ENCODE assay signal across 9 mouse cellular contexts in the genomic region with DNA sequence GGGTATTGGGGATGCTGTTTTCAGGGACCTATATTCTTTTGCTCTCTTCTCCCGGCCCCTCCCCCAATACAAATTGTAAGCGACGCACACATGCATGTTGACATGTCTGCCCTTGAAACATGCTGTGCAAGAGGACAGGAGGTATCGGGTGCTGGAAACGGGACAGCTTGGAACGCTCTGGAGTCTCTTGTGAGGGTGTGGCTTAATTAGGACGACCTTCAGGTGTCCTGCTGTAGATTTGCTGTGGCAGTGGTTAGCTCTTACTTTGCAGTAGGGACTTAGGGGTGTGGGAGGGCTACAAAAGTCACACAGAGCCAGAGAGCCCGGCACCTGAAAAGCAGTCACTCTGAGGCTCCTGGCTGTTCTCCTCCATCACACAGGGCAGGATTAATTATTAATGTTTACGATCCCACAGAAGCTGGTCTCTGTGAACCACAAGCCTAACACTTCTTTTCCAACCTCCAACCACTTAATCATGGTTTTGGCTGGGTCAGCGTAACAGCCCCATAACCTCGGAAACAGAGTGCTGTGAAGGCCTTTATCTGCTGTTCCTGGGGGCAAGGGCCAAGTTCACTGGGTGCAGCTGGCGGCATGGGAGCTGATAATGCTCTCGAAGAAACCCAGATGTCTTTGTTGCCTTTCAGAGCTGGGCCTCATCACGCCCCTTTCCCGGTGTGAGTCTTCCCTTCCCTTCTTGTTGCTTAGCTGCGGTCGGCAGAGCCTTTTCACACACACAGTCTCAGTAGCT. TPM values are rescaled to one million over a fixed set of nuclear protein-coding genes. Genes with fewer than 3 reads are reported as not detected.
DNase-seq lines count a peak whose midpoint lies in the region; ATAC-seq lines count a peak whose summit lies in the region.
"Had no signal": no experiment of that assay in that cellular context is flagged by ENCODE, and none has a peak within 500 bp of the region (broad histone marks: within the 10 kb centered on the region; RNA-seq: fewer than 3 reads in every experiment).

No protein-coding gene starts in this region.

- ATAC-seq in forebrain, embryonic 12.5 days (ENCODE audit: low FRiP score), result no peak
- ATAC-seq in forebrain, embryonic 14.5 days, result no peak
- peak; percentile 71 for ATAC-seq in common myeloid progenitor, adult 5-6 weeks (replicated peaks; ENCODE audit: low read depth, poor library complexity, severe bottlenecking)
- peak; percentile 73 for ATAC-seq in megakaryocyte progenitor cell, adult 5-6 weeks (replicated peaks; ENCODE audit: poor library complexity)

- 61% methylated on average over 17 of the region's 17 CpGs for WGBS in forebrain, embryonic 12.5 days
- 60% methylated on average over 17 of the region's 17 CpGs for WGBS in forebrain, embryonic 14.5 days

- no peak overlapping the region for H3K9ac ChIP-seq in forebrain, embryonic 12.5 days
- H3K9ac ChIP-seq in forebrain, embryonic 14.5 days (ENCODE audit: low read length), result no peak overlapping the region

- 0 out of 2 replicates have a peak overlapping the region, but pooled peaks have one; percentile 25 for H3K27ac ChIP-seq in forebrain, embryonic 12.5 days
- no peak overlapping the region; the same call in 1 of the 2 replicates for H3K27ac ChIP-seq in forebrain, embryonic 14.5 days (ENCODE audit: low read depth, low read length)

- H3K4me1 ChIP-seq in forebrain, embryonic 12.5 days, result peaks cover 10% of the 10 kb centered on the region
- H3K4me1 ChIP-seq in forebrain, embryonic 14.5 days (ENCODE audit: control insufficient read depth, insufficient read depth, low read length), result no peaks in the 10 kb centered on the region

- no peaks in the 10 kb centered on the region for H3K27me3 ChIP-seq in forebrain, embryonic 12.5 days
- no peaks in the 10 kb centered on the region for H3K27me3 ChIP-seq in forebrain, embryonic 14.5 days (replicated peaks; ENCODE audit: control insufficient read depth, insufficient read depth, low read length)

- no peaks in the 10 kb centered on the region for H3K9me3 ChIP-seq in forebrain, embryonic 12.5 days
- H3K9me3 ChIP-seq in forebrain, embryonic 14.5 days (replicated peaks; ENCODE audit: control insufficient read depth, low read length), result no peaks in the 10 kb centered on the region

- no peak overlapping the region for H3K4me3 ChIP-seq in forebrain, embryonic 12.5 days (replicated peaks)
- H3K4me3 ChIP-seq in forebrain, embryonic 14.5 days (ENCODE audit: low read depth, low read length), result no peak overlapping the region

- DNase-seq in forebrain, embryonic 14.5 days (ENCODE audit: low spot score), result no peak
- peak; percentile 83 for DNase-seq in kidney, adult 11 months
- DNase-seq in layer of hippocampus, postnatal 25 days (ENCODE audit: extremely low spot score in 1 of 2, low spot score in 1 of 2), result no peak
- no peak for DNase-seq in urinary bladder, adult 2 months (ENCODE audit: low spot score)
- DNase-seq in thymus, postnatal 4 days, result no peak
- DNase-seq: cerebellum, adult 9-11 months had no signal

- H3K4me2 ChIP-seq in forebrain, embryonic 12.5 days, result no peak overlapping the region
- H3K4me2 ChIP-seq in forebrain, embryonic 14.5 days (ENCODE audit: low read length), result no peak overlapping the region

- H3K36me3 ChIP-seq in forebrain, embryonic 12.5 days (replicated peaks), result no peaks in the 10 kb centered on the region
- peaks cover under 1% of the 10 kb centered on the region; the same call in 1 of the 2 replicates for H3K36me3 ChIP-seq in forebrain, embryonic 14.5 days (ENCODE audit: control insufficient read depth, insufficient read depth, low read length)

RNA-seq across cellular contexts. Expression of gene Nek2, which starts 17.9 kb away (rescaled TPM):
- 55.2 and 56.1 TPM in 2 replicates for polyA plus RNA-seq in forebrain, embryonic 12.5 days (2016; fragmentation: Nextera tagmentation; extraction: Ambion mirVana)
- polyA plus RNA-seq in forebrain, embryonic 14.5 days (2014; fragmentation: Nextera tagmentation; extraction: Ambion mirVana), result 19.7 and 22.7 TPM in 2 replicates
- 37.5 TPM in 2 replicates for total RNA-seq in common myeloid progenitor, adult 5-6 weeks (2017)
- 22.4 and 23.4 TPM in 2 replicates for total RNA-seq in megakaryocyte progenitor cell, adult 5-6 weeks (2015)
- 35.8 and 36.8 TPM in 2 replicates for total RNA-seq in megakaryocyte progenitor cell, adult 5-6 weeks (2017)
- 1 to 10 TPM; 1.0 to 1.1 TPM for total RNA-seq in layer of hippocampus, postnatal 25 days (2021)
- 0.81 and 1.1 TPM in 2 replicates for polyA plus RNA-seq in urinary bladder, adult 2 months (2012; rRNA removed)

Comparison
In these comparisons a context has a peak if more than half of its experiments do, and no peak if none do; other contexts are left out.
1. ATAC-seq: peak in common myeloid progenitor, adult 5-6 weeks (single experiment) and megakaryocyte progenitor cell, adult 5-6 weeks (single experiment); none in forebrain, embryonic 12.5 days (single experiment) and forebrain, embryonic 14.5 days (single experiment).
2. RNA of gene Nek2, which starts 17.9 kb away (total RNA-seq): 37.5 TPM in common myeloid progenitor, adult 5-6 weeks and 22.4 to 36.8 TPM in megakaryocyte progenitor cell, adult 5-6 weeks; 1.0 to 1.1 TPM in layer of hippocampus, postnatal 25 days; every median in the first group is over 10 times any median in the second.